Mouse (Mus musculus) monocyte, adult 2 months (primary cell): ENCODE data around the gene Ccdc142.

Experiments used
- DNase-seq, 2 experiments: peaks; one replicate each; pipeline ENCODE4 v3.0.0; 2022; ENCODE audit warnings: low spot score in 2 of 2, low read depth in 1 of 2

The Ccdc142 gene

DNA sequence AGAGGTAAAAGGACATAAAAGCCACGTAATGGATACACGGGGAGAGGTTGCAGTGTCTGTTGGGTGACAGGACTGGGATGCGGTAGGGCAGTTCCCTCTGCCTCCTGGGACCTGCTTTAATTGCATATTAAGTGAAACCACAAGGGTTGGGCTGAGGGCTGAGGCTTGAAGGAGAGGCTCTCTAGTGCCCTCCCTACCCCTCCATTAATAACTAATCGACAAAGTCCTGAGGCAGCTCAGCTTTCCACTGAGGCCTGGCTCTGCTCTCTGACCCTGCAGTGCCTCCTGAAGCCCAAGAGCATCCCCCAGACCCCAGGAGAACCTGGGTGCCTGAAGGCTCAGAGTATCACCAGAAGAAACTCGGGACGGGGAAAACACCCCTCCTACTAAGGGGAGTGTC is 16.9 kb upstream of the Ccdc142 start:
- DNase-seq, result no peak

DNA sequence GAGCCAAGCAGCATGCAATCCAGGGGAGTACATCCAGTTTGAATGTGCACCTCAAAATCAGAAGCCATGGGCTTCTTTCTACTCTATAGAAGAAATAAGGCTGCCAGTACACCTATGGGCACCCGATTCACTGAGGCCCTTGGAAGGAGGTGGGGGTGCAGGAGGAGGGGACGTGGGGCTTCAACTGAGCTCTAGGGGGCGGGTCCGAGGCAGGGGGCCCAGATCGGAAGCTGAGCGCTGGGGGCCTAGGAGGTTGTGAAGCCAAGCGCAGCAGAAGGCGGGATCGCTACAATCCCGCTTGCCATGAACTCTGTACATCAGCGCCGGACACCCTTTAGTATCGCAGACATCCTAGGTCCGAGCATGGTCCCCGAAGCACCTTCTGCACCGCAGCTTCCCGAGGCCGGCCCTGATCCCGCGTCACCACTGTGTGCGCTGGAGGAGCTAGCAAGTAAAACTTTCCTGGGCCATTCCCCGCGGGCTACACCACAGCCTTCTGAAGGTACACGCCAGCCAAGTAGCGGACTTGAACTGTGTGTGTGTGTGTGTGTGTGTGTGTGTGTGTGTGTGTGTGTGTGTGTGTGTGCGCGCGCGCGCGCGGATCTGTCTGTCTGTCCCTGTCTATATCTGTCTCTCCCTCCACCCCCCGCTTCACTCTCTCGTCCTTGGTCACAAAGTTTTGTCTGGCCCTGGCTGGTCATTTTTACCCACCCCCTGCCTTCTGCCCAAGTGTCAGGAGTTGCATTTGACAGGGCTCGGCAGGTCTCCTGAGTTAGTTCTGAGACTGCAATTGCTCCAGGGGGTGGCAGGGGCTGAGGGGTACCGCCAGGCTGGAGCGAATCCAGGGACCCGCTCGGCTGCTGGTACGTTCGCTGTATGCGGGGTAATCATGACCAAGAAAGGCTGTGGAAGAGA is 15.0 kb upstream of the Ccdc142 start, which contains the start of gene Lbx2:
Gene Lbx2 (plus strand): TSS at position 247 of the 915 bp plus-strand sequence.
- no peak for DNase-seq

DNA sequence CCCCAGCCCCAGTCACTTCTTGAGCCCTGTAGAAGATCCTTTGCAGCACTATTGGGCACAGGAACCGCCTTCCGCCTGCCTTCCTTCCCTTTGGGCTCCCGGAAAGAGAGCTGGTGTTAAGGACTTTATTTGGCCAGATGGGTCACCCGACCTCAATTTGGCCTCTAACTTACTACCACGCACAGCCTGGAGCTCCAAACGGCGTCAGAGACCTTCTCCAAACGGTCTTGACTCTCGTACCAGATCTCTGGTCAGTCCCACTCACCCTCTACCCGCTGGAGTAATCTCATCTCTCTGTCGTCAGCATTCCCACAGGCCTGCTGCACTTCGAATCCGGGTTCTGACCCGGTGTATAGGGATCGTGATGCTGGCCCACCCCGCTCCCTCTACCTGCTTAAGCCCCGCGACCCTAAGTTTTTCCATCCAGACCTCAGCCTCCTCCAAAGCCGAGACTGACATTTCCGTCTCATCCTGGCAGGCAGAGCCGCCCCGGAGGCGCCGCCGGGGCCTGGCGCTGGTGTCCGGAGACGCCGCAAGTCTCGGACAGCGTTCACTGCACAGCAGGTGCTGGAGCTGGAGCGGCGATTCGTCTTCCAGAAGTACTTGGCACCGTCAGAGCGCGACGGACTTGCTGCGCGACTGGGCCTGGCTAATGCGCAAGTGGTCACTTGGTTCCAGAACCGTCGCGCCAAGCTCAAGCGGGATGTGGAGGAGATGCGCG is 14.0 kb upstream of the Ccdc142 start:
- DNase-seq, result no peak

DNA sequence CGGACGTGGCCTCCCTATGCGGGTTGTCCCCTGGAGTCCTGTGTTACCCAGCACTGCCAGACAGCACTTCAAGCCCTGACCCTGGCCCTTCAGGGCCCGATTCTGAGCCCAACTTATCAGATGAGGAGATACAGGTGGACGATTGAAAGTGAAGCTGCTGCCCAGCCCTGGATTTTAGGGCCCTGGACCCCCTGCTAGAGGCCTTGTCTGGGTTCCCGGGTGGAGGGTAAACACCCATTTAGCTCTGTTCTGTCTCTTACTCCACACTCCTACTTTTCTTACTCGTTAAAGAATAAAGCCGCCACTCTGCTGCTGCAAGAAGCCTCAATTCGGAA is 13.5 kb upstream of the Ccdc142 start:
- DNase-seq, result no peak

DNA sequence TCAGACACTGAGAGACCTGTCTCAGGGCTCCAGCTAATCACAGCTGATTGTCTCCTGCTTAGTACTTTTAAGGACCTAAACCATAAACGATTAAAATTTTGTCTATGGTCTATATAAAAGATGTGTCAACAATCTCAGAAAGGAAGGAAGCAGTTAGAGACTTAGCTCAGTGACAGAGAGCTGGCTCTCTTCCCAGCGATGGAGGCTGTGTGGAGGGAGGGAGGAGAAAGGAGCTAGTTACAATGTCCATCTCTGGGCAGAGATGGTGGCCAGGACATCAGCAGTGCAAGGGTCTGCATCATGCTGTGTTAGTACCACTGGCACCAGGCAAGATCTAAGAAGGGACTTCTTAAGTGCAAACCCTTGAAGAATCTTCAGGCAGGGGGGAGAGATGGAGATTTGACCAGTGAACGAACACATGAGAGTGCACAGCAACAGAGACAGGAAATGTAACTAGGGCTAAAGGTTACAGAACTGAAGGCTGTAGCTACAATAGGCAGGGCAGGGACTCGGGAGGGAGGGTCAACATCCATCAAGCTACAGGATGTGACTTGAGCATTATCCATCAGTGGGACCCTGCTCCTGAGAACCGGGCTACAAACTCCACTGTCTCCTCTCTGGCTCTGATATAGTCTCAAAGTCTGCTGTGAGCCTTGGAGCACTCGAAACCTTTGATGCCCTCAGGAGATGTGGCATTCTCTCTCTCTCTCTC is 8.8 kb upstream of the Ccdc142 start:
- DNase-seq, result no peak

DNA sequence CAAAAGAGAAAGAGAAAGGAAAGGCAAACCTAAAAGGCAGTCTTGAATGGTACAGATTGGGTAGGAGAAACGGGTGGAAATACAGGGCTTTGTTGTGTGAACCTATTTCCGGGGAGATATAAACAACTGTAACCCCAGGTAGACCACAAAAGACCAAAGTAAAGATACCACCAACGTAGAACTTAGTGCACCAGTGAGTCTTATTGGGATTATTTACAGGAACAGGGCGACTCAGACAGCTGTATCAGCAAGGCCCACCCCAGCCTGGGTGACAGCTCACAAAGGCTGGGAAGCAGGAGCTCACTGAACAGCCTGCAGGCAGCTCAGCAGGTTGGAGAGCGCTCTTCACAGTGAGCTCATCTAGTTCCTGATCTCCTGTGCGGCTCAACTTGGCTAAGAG is 5.4 kb upstream of the Ccdc142 start:
- no peak for DNase-seq

DNA sequence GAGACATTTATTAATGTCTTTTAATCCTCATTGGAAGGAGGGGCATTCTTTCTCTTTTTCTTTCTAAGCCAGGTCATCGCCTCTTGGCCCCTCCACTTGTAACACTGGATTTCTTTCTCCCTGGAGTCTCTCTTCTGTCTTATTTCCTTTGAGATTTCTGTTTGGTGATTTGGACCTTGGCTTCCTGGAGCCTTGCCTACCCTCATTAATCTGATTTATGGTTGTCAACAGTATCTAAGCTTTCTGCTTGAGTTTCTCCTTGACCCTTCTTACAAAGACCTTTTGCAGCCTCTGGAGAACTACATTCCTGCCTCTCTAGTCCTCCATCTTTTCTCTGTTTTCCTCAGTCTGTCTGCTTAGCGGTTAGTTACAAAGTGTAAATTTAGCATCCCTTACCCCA is 3.0 kb upstream of the Ccdc142 start:
- no peak for DNase-seq

DNA sequence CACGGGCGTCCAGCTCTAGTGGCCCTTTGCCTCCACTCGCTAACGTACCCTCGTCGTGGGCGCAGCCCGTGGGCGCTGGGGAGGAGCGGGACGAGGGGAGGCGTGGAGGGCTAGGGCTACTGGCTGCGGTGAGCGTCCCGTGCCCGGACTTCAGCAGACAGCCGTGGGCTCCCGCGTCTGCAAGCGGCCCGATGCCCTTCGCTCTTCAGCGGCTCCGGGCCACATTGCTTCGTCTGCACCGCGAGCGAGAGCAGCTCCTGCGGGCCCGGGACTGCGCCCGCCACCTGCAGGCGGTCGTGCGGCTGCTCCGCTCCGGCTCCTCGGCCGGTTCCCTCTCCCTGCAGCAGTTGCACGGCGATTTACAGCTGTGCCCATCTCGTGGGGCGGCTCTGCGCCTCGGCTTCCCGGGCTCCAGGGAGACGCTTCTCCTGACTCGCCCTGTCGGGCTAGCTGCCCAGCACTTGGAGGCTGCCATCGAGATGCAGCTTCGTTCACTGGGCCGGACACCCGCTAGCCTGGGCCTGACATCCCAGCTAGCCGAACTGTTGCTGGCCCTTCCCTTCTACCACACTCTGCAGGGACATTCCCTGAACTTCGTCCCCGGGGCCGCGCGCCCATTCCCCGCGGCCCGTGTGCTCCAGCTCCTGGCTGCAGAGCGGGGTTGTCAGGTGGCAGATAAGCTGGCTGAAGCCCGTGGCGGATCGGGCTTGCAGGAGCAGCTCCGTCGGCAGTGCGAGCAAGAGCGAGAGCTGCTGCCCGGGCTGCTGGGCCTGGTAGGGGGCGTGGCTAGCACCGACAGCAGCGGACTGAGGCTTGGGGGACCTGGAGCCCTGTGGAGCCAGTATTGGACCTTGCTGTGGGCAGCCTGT is 521 bp downstream of the Ccdc142 start:
- peak in 1 of 2 experiments; percentile 27 for DNase-seq

DNA sequence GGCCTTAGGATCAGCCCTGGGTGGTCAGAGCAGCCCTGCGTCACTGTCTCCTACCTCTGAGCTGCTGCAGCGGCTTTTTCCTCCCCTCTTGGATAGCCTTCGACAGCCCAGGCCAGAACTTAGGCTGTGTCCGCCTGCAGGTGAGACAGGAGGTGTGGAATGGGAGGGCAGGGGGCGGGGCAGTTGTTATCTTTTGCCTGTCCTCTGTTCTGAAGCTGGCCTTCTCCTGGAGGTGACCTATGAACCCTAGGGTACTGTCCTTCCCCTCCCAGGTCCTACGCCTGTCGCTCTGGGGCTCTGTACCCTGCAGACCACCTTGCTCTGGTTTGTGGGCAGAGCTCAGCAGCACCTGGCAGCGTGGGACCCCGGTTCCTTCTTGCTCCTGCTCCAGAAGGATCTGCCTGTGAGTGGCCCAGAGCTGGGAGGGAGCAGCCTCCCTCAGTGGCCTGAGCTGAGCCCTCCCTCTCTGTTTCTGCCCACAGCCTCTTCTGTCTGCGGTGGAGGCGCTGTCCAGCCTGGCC is 1.8 kb downstream of the Ccdc142 start:
- no peak for DNase-seq

DNA sequence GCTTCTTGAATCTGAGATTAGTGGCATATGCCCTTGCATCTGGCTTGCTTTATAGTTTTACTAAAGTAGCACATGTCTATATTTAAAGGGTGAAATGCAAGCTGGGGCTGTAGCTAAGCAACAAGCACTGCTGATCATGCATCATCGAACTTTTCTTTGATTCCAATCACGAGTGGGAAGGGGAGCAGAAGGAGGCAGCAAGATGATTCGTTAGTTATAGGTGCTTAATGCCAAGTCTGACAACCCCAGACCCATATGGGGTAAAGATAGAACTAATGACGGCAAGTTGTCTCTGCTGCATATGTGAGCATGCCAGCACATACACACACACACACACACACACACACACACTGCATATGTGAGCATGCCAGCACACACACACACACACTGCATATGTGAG is 2.8 kb downstream of the Ccdc142 start:
- no peak for DNase-seq

DNA sequence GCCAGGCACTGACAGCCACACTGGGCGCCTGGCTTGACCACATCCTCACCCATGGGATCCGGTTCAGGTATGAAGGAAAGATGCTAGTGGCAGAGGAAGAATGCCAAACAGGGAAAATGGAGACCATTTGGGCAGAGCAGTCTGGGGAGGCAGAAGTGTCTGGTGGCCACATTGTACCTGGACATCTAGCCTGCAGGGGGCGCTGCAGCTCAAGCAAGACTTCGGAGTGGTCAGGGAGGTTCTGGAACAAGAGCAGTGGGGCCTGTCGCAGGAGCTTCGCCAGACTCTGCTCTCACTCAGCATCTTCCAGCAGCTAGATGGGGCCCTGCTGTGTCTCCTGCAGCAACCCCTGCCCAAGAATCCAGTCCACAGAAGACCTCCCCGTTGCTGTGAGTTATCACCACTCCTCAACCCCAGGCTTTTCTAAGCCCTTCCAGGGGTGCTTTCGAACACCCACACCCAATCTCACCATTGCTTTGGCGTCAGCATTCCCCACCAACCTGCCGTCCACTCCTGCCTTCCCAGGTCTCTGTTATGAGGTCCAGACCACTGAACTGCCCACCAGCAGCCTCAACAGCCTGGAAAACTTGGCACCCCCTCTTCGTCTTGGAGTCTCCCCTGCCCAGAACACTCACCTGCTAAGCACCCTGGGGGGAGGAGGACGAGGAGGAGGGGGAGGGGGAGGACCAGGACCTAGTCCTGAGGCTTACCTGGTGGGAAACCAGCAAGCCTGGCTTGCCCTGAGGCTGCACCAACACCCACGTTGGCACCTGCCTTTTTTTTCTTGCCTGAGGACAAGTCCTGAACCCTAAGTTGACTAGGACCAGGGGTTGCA is 6.4 kb downstream of the Ccdc142 start:
- peak in 1 of 2 experiments; percentile 73 for DNase-seq

DNA sequence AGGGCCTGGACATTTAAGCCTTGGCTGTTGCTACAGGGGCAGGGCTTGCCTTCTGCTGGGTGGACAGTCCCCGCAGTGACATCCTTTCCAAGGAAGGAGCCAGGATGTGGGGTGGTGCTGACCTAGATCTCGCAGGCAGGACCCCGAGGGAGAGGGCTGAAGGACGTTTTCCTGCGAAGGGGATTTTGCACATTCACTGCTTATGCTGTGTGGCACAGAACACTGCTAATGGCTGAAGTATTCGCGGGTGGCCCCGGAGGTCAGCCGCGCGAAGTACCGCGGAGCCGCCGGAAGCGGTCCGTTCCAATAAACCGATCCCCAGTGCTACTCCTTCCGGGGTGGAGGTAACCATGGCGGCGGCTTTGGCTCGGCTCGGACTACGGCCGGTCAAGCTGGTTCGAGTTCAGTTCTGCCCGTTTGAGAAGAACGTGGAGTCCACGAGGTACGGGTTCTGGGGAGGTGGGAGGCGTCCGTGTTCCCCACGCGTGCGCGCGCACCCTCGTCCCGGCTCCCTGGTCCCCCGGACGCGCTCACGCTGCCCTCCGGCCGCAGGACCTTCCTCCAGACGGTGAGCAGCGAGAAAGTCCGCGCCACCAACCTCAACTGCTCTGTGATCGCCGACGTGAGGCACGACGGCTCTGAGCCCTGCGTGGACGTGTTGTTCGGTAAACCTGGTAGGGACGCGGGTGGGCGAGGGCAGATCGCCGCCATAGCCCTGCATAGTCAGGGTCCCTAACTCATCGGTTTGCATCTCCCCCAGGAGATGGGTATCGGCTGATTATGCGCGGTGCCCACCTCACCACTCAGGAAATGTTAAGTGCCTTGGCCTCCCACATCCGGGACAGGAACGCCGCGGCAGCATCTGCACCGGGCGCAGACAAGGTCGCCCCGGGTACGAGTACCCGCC is 7.6 kb downstream of the Ccdc142 start, which contains the start of gene Mrpl53:
Gene Mrpl53 (plus strand): TSS at position 279 of the 907 bp plus-strand sequence.
- peak in 1 of 2 experiments; percentile 51 for DNase-seq

DNA sequence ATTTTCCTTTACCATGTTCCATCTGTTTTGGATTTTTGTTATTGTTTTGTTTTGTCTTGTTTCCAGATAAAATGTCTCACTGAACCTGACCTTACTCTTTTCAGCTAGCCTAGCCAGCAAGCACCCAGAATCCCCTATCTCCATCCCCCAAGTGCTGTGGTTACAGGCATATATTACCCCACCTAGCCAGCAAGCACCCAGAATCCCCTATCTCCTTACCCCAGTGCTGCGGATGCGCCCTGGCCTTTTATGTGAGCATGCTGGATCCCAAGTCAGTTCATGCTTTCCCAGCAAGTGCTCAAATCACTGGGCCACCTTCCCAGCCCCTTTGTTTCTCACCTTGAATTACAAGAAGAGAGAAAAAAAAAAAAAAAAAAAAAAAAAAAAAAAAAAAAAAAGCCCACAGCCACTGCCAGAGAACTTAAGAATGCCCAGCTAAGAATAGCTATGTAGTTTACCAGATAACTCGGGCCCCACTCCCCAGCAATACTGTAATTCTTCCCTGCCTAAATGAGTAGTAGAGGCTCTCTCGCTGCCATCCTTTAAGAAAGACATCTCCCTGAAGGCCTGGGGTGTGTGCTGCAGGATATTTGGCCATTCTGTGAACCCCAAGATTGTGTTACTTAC is 10.2 kb downstream of the Ccdc142 start:
- DNase-seq, result no peak

DNA sequence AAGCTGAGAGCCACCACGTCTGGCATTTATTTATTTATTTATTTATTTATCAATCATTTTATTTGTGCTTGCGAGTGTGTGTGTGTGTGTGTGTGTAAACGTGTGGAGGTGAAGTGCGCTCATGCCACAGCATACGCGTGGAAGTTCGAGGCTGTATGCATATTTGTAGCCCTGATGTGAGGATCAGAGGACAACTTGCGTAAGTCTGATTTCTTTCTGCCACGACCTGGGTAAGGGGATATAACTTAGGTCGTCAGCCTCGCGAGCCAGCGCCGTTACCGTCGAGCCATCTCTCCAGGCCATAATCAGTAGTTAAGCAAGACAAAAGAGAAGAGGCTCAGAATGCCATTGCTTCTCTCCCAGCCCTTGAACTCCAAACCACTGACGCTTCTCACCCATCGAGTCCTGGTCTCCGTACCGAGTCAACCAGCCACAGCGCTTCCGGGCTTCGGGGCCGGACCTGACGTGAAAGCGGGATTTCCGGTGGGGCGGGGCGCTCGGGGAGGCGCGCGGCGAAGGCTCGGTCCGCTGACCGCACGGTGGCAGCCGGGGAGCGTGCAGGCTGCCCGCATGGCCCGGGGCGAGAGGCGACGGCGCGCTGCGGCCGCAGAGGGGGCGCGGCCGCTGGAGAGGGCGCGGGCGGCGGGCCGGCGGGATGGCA is 13.7 kb downstream of the Ccdc142 start, which contains the start of gene Mogs:
Gene Mogs (plus strand): TSS at position 486 of the 661 bp plus-strand sequence.
- DNase-seq, result peak; percentile 77 to 90

DNA sequence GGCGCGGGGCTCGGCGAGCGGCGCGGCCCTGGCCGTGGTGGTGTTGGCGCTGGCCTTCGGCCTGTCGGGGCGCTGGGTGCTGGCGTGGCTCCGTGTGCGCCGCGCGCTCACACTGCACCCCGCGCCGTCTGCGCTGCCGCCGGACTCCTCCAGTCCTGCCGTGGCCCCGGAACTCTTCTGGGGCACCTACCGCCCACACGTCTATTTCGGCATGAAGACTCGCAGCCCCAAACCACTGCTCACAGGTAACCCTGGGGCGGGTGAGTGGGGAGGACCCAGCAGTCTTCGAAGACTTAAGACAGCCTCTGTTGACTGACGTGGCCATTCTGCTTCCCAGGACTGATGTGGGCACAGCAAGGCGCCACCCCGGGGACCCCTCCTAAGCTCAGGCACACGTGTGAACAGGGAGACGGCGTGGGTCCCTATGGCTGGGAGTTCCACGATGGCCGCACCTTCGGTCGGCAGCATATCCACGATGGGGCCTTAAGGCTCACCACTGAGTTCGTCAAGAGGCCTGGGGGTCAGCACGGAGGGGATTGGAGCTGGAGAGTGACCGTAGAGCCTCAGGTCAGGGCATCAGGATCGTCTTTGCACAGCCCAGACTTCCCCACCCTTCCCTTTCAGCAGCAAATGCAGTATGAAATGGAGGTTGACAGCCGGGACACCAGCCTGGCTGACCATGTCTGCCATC is 14.4 kb downstream of the Ccdc142 start:
- DNase-seq, result no peak

DNA sequence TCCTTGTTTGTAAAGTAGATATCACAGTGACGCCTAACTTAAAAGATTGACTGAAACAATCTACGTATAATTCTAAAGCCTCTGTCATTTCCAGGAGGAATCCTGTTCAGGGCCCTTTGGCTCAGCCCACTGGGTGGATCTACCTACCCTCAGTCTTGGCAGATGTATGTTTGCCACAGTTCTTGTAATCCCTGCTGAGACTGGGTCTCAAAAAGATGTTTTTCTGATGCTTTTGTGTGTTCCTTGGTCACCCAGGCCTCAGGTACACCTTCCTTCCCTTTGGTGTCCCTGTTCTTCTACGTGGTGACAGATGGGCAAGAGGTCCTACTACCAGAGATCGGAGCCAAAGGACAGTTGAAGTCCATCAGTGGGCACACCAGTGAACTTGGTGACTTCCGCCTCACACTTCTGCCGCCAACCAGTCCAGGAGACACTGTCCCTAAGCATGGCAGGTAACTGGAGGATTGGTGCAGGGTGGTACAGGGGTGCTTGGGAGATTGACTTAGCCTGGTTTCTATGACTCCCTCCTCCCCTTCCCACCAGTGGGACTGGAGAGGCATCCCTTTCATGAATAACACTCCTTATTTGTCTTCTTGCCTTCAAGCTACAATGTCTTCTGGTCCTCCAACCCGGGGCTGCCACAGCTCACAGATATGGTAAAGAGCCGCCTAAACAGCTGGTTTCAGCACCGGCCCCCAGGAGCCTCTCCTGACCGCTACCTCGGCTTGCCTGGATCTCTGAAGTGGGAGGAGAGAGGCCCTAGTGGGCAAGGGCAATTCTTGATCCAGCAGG is 15.2 kb downstream of the Ccdc142 start:
- no peak for DNase-seq
